Mouse (Mus musculus): ENCODE measurements around the gene Rinl. TPM values are rescaled to one million over a fixed set of nuclear protein-coding genes. Genes with fewer than 3 reads are reported as not detected.
A peak's percentile ranks its signal among the peaks of the same experiment; 100 is the strongest.

The Rinl gene
- total RNA-seq, 2 experiments from 2014 or later = 2.5 to 2.8 TPM

GRCm38 (mm10) chr7:28809401-28810089 is 20.8 kb downstream of the Rinl start:
- peak; percentile 74 to 79 for DNase-seq

GRCm38 (mm10) chr7:28810107-28811066 is 21.6 kb downstream of the Rinl start:
- peak; percentile 98 to 99 for DNase-seq

- DNase-seq = peak; percentile 95 to 97
These were observed 22.5 kb downstream of the Rinl start for GRCm38 (mm10) chr7:28811228-28811627.

GRCm38 (mm10) chr7:28811640-28812275 is 23.0 kb downstream of the Rinl start:
- no peak for DNase-seq

DNA sequence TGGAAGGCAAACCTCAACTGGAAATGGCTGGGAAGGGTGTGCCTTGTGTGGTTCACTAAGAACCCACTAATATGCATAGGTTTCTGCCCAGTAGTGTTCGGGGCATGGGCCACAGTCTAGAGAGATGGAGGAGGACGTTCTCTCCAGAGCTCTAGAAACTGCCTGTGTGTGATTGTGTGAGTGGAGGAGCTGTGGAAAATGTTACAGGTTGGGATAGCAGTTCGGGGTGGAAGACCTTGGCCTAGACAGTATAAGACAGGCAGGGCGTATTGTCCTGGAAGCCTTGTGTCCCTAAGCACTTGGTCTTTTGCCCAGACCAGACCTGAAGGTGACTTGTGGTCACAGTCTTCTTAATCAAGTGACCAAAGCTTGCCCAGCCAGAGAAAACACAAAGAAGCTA is 23.7 kb downstream of the Rinl start:
- DNase-seq = no peak

- no peak for DNase-seq
These were observed 24.2 kb downstream of the Rinl start for GRCm38 (mm10) chr7:28812949-28813348.

GRCm38 (mm10) chr7:28814306-28815034 is 25.7 kb downstream of the Rinl start:
- DNase-seq = no peak

- DNase-seq = no peak
These were observed 26.5 kb downstream of the Rinl start for GRCm38 (mm10) chr7:28815230-28815629.

DNA sequence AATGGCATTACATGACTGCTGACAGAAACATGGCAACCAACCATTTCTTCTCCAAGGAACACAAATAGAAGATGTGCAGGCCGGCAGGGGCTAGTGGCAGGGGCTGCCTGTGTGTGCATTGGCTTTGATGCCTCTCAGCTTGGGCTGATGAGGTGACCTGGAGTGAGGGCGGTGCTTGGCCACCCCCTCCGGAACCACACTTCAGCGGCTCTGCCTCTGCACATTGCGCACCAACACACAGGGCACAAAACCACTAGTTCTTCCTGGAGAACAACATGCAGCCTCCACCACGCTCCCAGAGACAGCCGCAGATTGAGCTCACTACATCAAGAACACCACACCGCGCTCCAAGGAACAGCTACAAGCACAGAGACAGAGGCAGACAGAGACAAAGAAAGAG is 27.4 kb downstream of the Rinl start:
- DNase-seq = no peak

DNA sequence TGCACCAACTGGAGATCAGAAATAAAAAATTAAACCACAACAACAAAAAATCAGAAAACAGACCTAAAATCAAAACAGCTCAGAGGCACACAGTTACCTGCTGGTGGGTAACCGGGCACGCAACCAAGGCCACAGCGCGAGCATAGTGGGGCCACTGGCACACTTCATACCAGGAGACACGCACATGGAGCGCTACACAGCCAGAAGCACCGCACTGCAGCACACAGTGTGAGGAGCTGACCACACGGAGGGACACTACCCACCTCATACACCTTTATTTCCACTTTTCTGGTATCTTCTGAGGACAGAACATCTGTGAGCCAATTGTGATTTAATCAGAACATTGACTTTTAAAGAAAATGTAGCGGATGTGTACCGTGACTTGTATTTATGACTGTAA is 28.2 kb downstream of the Rinl start:
- DNase-seq = no peak

GRCm38 (mm10) chr7:28817524-28817923 is 28.8 kb downstream of the Rinl start:
- DNase-seq = no peak

GRCm38 (mm10) chr7:28817957-28818356 is 29.2 kb downstream of the Rinl start:
- no peak for DNase-seq

- DNase-seq = no peak
These were observed 29.7 kb downstream of the Rinl start for GRCm38 (mm10) chr7:28818436-28818835.

- no peak for DNase-seq
These were observed 30.2 kb downstream of the Rinl start for GRCm38 (mm10) chr7:28818861-28819452.

GRCm38 (mm10) chr7:28819571-28819970 is 30.8 kb downstream of the Rinl start:
- DNase-seq = no peak

GRCm38 (mm10) chr7:28820358-28821260 is 31.8 kb downstream of the Rinl start:
- peak; percentile 49 to 74 for DNase-seq

DNA sequence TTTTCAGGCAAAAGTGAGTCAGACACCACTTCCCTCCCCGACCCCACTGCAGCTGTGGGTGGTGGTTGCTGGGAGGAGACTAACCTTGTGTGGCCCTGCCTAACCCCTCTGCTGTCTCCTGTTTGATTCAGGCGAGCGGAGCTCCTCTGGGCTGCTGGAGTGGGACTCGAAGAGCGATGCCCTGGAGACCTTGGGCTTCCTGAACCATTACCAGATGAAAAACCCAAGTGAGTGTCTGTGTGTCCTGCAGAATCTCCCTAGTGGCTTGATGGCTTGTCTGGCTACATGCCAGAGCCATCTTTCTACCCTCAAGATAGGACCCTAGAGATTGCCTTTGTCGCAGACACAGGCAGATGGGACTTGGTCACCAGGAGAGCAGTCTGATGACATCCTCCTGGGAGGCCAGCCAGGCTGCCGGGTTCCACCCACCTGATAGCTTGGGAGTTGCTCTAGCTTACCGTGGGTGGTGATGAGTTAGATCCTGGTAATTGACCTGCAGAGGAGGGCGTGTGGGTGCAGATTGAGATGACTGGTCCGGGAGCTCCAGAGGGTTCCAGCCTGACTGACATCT is 32.6 kb downstream of the Rinl start:
- DNase-seq = peak; percentile 77 to 85

GRCm38 (mm10) chr7:28822556-28822955 is 33.8 kb downstream of the Rinl start:
- no peak for DNase-seq

DNA sequence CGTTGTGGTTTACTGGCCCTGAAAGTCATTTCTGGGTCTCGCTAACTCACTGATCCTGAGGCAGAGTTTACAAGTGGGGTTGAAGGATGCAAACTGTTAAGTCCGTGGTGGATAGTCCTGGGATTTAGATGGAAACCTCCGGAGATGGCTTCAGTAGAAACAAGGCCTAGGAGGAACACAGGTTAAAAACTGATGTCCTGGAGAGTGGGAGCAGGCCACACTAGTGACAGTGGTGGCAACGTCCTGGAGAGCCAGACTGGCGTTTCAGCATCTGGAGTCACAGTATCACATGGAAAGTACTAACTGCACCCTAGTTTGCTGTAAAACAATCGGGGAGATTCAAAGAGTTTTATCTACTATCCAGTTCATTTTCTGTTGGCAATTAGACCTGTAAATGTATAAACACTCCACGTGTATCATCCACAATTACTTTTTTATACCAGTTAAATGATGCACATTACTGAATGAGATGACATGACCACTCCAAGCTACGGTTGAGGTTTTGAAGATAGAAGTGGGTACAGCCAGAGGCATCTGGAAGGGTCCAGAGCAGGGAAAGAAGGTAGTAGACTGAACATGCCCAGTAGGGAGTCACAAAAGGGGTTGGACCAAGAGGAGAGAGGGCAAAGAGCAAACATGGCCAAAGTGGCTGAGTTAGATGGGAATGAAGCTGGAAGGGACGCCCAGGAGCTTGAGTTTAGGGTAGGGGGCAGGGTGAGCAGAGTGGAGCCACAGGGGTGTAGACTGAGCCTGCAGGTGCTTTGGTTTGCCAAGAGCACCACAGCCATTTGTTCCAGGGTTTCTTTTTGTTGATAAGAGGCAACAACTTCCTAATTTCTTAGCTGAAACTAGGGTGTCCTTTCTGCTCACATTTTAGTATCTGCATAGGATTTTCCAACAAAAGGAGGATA is 34.5 kb downstream of the Rinl start:
- DNase-seq = peak in 1 of 2 experiments; percentile 14
